Mouse (Mus musculus) cerebellum, adult (tissue): Measurements from ENCODE around the gene Rbpms2.
"Not testable (repeated sequence)": the region's sequence is repeated elsewhere in the genome, so short reads cannot be mapped to it uniquely, and the experiment has no call there.

Experiments
- ATAC-seq: cut with Nextera tagmentation; 2 replicates; pipeline ENCODE4 v1.9.2; 2017; ENCODE audit warnings: mild to moderate bottlenecking, moderate library complexity, mixed read lengths; ENCODE audit not compliant: insufficient number of reproducible peaks, low FRiP score, low TSS enrichment

Gene Rbpms2

DNA sequence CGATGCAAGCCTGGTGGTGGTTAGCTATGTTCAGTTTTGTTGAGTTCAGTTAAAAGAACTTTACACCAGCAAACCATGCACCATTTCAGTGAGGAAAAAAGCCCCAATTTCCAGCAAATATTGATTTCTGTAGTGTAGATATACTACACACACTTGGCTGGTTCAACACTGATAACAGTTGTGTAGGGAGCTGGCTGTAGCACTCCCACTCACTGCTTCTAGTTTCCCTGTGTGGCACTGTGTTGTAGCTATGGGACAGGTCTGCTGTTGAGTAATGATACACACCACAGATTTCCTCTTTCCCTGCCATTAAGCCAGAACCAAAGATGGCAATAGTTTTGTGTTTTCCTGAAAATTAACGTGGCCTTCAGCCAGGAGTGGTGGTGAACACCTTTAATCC lies 55.3 kb downstream of the Rbpms2 start:
- no peak for ATAC-seq

GRCm38 (mm10) chr9:65689869-65690268 lies 60.4 kb downstream of the Rbpms2 start:
- not testable (repeated sequence) for ATAC-seq

DNA sequence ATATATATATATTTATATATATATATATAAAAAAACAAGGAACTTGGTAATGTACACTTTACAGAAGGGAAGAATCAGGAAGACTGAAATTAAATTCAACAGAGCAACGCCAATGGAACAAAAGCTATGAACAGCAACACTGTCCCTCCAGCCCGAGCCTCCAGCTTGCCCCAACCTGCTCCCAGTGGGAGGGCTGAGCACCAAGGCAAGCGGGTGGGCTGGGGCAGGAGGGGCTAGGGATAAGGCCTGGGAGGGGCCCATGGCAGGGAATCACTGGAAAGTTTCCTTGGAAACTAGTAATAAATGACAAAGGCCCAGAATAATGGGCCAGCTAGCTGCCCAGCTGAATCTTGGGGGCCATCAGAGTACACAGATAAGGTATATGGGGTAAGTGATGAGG lies 63.0 kb downstream of the Rbpms2 start:
- no peak for ATAC-seq

- no peak for ATAC-seq
These were observed 63.6 kb downstream of the Rbpms2 start for GRCm38 (mm10) chr9:65692959-65693603.

GRCm38 (mm10) chr9:65695646-65696045 lies 66.2 kb downstream of the Rbpms2 start:
- ATAC-seq = peak; percentile 61; the same call in 1 of the 2 replicates

- no peak for ATAC-seq
These were observed 66.9 kb downstream of the Rbpms2 start for GRCm38 (mm10) chr9:65696337-65696736.

GRCm38 (mm10) chr9:65697356-65697755 lies 67.9 kb downstream of the Rbpms2 start:
- ATAC-seq = no peak

DNA sequence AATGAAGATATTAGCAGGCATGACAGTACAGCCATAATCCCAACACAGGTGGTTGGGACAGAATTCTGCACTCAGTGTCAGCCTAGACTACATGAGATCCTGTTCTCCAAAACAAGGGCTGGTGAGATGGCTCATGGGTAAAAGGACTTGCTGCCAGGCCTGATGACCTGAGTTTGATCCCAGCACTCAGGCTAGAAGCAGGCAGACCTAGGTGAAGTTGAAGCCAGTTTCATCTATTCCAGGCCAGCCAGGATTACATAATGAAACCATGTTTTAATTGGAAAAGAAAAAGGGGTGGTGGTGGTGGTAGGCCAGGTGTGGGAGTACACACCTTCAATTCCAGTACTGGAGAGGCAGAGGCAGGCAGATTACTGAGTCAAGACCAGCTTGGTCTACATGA lies 68.5 kb downstream of the Rbpms2 start:
- ATAC-seq = no peak

DNA sequence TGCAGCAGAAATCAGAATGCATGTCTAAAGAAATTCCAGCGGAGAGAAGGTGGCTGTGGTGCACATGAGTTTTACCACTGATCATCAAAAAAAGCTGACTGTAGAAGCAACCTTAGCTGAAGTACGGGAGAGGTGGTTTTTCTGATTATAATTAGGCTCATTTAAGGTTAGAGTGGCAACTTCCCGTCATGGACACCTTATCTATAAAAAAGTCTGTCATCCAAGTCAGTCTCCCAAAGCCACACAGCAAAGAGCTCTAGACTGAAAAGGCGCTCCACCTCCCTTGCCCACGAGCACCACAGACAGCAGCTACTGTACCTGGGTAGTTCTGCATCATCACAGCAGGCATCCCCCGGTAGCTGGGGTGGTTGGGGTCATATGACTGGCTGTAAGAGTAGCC lies 71.1 kb downstream of the Rbpms2 start:
- no peak for ATAC-seq

- ATAC-seq = no peak
These were observed 72.8 kb downstream of the Rbpms2 start for GRCm38 (mm10) chr9:65702286-65702685.

- ATAC-seq = no peak
These were observed 73.8 kb downstream of the Rbpms2 start for GRCm38 (mm10) chr9:65703241-65703640.

DNA sequence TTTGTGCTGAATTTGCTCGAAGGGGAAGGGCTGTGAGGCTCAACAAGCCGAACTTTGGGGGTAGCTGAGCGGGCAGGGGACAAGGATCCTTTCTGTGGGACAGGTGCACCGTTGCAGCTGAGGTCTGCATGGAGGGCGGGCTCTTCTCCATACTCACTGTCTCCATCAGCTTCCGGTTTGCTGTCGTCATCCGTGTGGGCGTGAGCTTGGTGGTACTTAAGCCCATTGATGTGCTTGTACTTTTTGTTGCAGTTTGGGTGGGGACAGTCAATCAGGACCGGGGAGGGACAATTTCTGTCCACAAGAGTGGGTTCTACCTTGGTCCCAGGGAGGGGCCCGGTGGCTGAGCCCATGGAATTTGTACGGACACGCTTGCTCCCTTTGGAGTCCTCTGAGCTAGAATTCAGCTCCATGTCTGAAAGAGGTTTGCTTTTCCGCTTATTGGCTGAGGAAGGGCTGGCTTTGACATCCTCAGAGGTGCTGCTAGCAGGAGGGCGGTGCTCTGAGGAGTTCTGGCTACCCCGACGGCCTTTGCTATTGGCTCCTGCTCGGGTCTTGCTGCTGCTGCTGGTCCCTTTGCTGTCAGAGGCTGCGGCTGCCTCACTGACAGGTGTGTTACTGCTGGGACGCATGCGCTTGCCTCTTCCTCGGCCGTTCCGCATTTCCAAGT lies 74.6 kb downstream of the Rbpms2 start:
- no peak for ATAC-seq
